In the genomic region with DNA sequence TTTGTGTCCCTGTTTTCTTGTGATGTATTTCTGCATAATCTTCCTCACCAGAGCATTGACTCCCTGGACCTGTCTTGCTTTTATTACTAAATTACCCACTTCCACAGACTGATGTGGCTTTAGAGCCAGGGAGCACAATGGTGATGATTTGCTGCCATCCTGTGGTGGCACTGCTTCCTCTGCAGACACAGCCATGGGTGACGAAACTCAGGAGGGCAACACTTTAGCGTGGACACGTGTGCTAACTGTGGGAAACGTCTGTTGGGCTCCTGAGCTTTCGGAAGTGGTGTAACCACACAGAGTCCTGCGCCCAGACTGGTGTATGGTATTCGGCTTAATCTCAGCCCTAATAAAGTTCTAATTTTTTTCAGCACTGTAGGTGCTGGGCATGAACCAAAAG, we compare ENCODE assay signal across 9 mouse cellular contexts.
DNase-seq lines count a peak whose midpoint lies in the region; ATAC-seq lines count a peak whose summit lies in the region.
"Had no signal": no experiment of that assay in that cellular context is flagged by ENCODE, and none has a peak within 500 bp of the region (broad histone marks: within the 10 kb centered on the region; RNA-seq: fewer than 3 reads in every experiment).

No protein-coding gene starts in this region.

- ATAC-seq in kidney, embryonic 16.5 days (ENCODE audit: low FRiP score, low TSS enrichment) = peak; percentile 21; the same call in 1 of the 2 replicates
- ATAC-seq in megakaryocyte progenitor cell, adult 5-6 weeks (replicated peaks; ENCODE audit: poor library complexity) = peak; percentile 85

- no peak overlapping the region for H3K9ac ChIP-seq in kidney, embryonic 16.5 days (replicated peaks; ENCODE audit: low read length)

- no peak overlapping the region for H3K27ac ChIP-seq in kidney, embryonic 16.5 days (ENCODE audit: low read length)
- H3K27ac ChIP-seq: macrophage had no signal

- 44% methylated on average over 7 of the region's 7 CpGs for WGBS in kidney, embryonic 16.5 days

- H3K4me3 ChIP-seq in kidney, embryonic 16.5 days (ENCODE audit: low read length) = no peak overlapping the region

- no peaks in the 10 kb centered on the region for H3K9me3 ChIP-seq in kidney, embryonic 16.5 days (ENCODE audit: low read length)

- peaks cover 10% of the 10 kb centered on the region; the same call in 1 of the 2 replicates for H3K4me1 ChIP-seq in kidney, embryonic 16.5 days (ENCODE audit: insufficient read depth, low read length)

- H3K27me3 ChIP-seq in kidney, embryonic 16.5 days (ENCODE audit: insufficient read depth, low read length) = peaks cover 6% of the 10 kb centered on the region; the same call in 1 of the 2 replicates
- H3K27me3 ChIP-seq in splenic B cell, adult 2 months (ENCODE audit: control insufficient read depth, insufficient read depth, low read length, poor library complexity, severe bottlenecking) = no peaks in the 10 kb centered on the region; the same call in 1 of the 2 replicates

- H3K36me3 ChIP-seq in kidney, embryonic 16.5 days (ENCODE audit: insufficient read depth, low read length) = no peaks in the 10 kb centered on the region
- H3K36me3 ChIP-seq in splenic B cell, adult 2 months (ENCODE audit: control insufficient read depth, insufficient read depth, low read length, poor library complexity, severe bottlenecking) = no peaks in the 10 kb centered on the region

- H3K4me2 ChIP-seq in kidney, embryonic 16.5 days (replicated peaks; ENCODE audit: low read depth, low read length) = no peak overlapping the region

- peak; percentile 33 for DNase-seq in adrenal gland, adult 2 months
- no peak for DNase-seq in adrenal gland, postnatal 4 days (ENCODE audit: low spot score in 2 of 2)
- DNase-seq in layer of hippocampus, adult 18-20 months (ENCODE audit: low spot score in 2 of 2) = peak; percentile 20 to 57
- no peak for DNase-seq in layer of hippocampus, adult 8-10 months (ENCODE audit: low spot score in 2 of 2)
- DNase-seq in c-Kit-positive CD71-negative TER-119-negative erythroid progenitor cells, embryonic 14.5 days (ENCODE audit: low read depth) = peak; percentile 65
- DNase-seq in splenic B cell, adult 2 months (ENCODE audit: low read depth, low spot score) = peak; percentile 74

Comparison
In these comparisons a context has a peak if more than half of its experiments do, and no peak if none do; other contexts are left out.
1. DNase-seq: peak in adrenal gland, adult 2 months (single experiment), layer of hippocampus, adult 18-20 months (2 of 2), c-Kit-positive CD71-negative TER-119-negative erythroid progenitor cells, embryonic 14.5 days (single experiment) and splenic B cell, adult 2 months (single experiment); none in adrenal gland, postnatal 4 days (0 of 2) and layer of hippocampus, adult 8-10 months (0 of 2).